Mouse (Mus musculus): ENCODE measurements around the gene Pip4k2a.

DNA sequence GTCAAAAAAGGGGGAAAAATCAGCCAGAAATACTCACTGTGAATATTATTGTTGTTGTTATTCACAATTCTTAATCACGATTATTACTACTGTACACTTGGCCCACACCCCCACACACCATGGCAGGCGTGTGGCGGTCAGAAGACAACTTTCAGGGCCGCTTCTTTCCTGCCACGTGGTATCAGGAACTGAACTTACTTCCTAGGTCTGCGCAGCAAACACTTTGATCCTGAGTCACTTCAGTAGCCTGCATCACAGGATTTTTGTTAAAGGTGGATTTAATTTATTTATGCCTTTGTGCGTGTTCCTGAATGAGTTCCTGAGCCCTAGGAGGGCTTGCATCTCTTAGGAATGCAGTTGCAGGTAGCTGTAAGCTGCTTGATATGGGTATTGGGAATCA lies 49.2 kb downstream of the Pip4k2a start:
- TF ChIP-seq POLR2A (IDR thresholded peaks at IDR 0.05; ENCODE audit: low read depth, low read length) (no peak), CTCF (IDR thresholded peaks at IDR 0.05; ENCODE audit: extremely low read depth, insufficient read depth, insufficient read length, insufficient replicate concordance) (no peak)
